Mouse (Mus musculus) neural tube, embryonic 14.5 days (tissue): ENCODE results near the gene Ace. TPM values are rescaled to one million over a fixed set of nuclear protein-coding genes. Genes with fewer than 3 reads are reported as not detected.

Source experiments
- ATAC-seq: fragments of 200-750 bp; cut with Nextera tagmentation; 2 replicates; pipeline ENCODE4 v1.8.0; 2017; ENCODE audit warnings: low read depth, mild to moderate bottlenecking, moderate TSS enrichment, moderate library complexity
- H3K27ac ChIP-seq: fragments of 300-500 bp; sonication (generic); 2 replicates; pipeline ENCODE4 v1.5.1; 2014; ENCODE audit warnings: low read depth, mild to moderate bottlenecking, control low read depth, low read length, moderate library complexity, mixed read lengths
- H3K27me3 ChIP-seq: fragments of 300-500 bp; sonication (generic); 2 replicates; pipeline ENCODE4 v1.6.1; 2014; ENCODE audit warnings: low read length; ENCODE audit not compliant: control insufficient read depth, insufficient read depth
- H3K36me3 ChIP-seq: fragments of 300-500 bp; sonication (generic); 2 replicates; pipeline ENCODE4 v1.6.1; 2014; ENCODE audit warnings: low read length, mixed read lengths; ENCODE audit not compliant: control insufficient read depth, insufficient read depth
- H3K4me1 ChIP-seq: fragments of 300-500 bp; sonication (generic); 2 replicates; pipeline ENCODE4 v1.6.1; 2014; ENCODE audit warnings: low read length; ENCODE audit not compliant: control insufficient read depth, insufficient read depth
- H3K4me2 ChIP-seq: fragments of 300-500 bp; sonication (generic); 2 replicates; pipeline ENCODE4 v1.6.1; 2014; ENCODE audit warnings: mild to moderate bottlenecking, low read depth, low read length, control low read depth
- H3K4me3 ChIP-seq: fragments of 300-500 bp; sonication (generic); 2 replicates; pipeline ENCODE4 v1.5.1; 2014; ENCODE audit warnings: low read depth, low read length, control low read depth, mixed read lengths
- H3K9ac ChIP-seq: fragments of 300-500 bp; sonication (generic); replicated peaks from 2 replicates; pipeline ENCODE4 v1.6.1; 2014; ENCODE audit warnings: low read depth, mild to moderate bottlenecking, control low read depth, low read length, mixed read lengths
- H3K9me3 ChIP-seq: fragments of 300-500 bp; sonication (generic); 2 replicates; pipeline ENCODE4 v1.6.1; 2016; ENCODE audit warnings: low read length; ENCODE audit not compliant: control insufficient read depth
- WGBS: fragments of 180-500 bp; shearing (Covaris S2); extraction: QIAGEN DNeasy Blood & Tissue Kit; methylation state at CpG from one replicate; pipeline ENCODE4 v1.1.7; 2014; 5-methylcytosine and 5-hydroxymethylcytosine counted together
- polyA plus RNA-seq: library from polyadenylated mRNA; unstranded; fragments of >200 nt; fragmentation: Nextera tagmentation; extraction: Ambion mirVana; gene quantifications from 2 replicates; pipeline ENCODE4 v1.2.1, GENCODE M21; 2014

Gene Ace
- polyA plus RNA-seq, 1 experiment from 2014 or later: 4.0 TPM

DNA sequence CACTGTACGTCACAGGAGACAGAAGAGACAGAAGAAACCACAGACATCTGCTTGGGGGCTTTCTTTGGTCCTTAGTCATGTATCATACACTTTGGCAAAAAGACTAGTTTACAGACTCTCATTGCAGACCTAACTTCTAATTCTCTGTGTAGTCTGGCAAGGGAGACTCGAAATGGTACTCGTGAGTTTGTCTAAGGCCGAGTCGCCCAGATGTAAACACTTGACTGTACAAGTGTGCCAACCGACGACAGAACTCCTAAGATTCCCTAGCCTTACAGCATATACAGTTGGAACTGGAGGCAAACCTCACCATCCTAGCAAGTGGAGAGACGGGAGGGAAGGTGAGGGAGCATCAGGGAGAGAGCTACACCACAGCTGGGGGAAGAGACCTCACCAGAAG, 34.0 kb upstream of the Ace start:
- Histone ChIP-seq H3K27me3 (no peaks in the 10 kb centered on the region), H3K9ac (no peak overlapping the region), H3K4me3 (no peak overlapping the region), H3K9me3 (no peaks in the 10 kb centered on the region), H3K4me2 (no peak overlapping the region), H3K4me1 (no peaks in the 10 kb centered on the region), H3K27ac (no peak overlapping the region), H3K36me3 (no peaks in the 10 kb centered on the region)
- ATAC-seq: no peak
- 91% methylated on average over 8 of the region's 8 CpGs for WGBS

- no peaks in the 10 kb centered on the region for H3K27me3 ChIP-seq
- no peaks in the 10 kb centered on the region for H3K9me3 ChIP-seq
- no peaks in the 10 kb centered on the region for H3K36me3 ChIP-seq
- H3K4me1 ChIP-seq: no peaks in the 10 kb centered on the region
- ATAC-seq: no peak
- no peak overlapping the region for H3K9ac ChIP-seq
- H3K4me2 ChIP-seq: no peak overlapping the region
- WGBS: 85% methylated on average over 5 of the region's 5 CpGs
- no peak overlapping the region for H3K4me3 ChIP-seq
- no peak overlapping the region for H3K27ac ChIP-seq
Observed at GRCm38 (mm10) chr11:105934303-105934711, 33.4 kb upstream of the Ace start.

GRCm38 (mm10) chr11:105934816-105935215, 32.9 kb upstream of the Ace start:
- Histone ChIP-seq H3K36me3 (no peaks in the 10 kb centered on the region), H3K4me3 (no peak overlapping the region), H3K9ac (no peak overlapping the region), H3K4me1 (no peaks in the 10 kb centered on the region), H3K27ac (no peak overlapping the region), H3K4me2 (no peak overlapping the region), H3K9me3 (no peaks in the 10 kb centered on the region), H3K27me3 (no peaks in the 10 kb centered on the region)
- ATAC-seq: no peak
- 44% methylated on average over 6 of the region's 6 CpGs for WGBS

- WGBS: 88% methylated on average over 8 of the region's 8 CpGs
- Histone ChIP-seq H3K4me2 (no peak overlapping the region), H3K4me3 (no peak overlapping the region), H3K9me3 (no peaks in the 10 kb centered on the region), H3K9ac (no peak overlapping the region), H3K27ac (no peak overlapping the region), H3K27me3 (no peaks in the 10 kb centered on the region), H3K36me3 (no peaks in the 10 kb centered on the region), H3K4me1 (no peaks in the 10 kb centered on the region)
- no peak for ATAC-seq
Observed at GRCm38 (mm10) chr11:105935496-105935895, 32.2 kb upstream of the Ace start.

DNA sequence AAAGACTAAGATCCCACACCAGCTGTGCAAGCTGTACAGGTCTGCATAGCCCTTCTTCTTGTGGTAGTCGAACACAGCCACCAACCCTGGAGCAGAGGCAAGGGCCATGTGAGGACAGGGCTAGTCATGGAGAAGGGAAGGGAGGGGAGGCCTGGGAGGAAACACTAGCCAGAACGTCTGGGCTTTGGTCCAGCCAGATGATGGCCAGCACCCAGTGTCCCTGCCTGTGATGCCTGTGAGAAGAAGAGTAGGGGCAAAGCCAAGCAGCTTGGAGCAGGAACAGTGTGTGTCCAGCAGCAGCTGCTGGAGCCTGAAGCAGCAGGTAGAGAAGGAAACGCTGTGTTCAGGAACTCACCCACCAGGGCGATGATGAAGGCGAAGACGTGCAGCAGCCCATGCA, 31.5 kb upstream of the Ace start:
- ATAC-seq: no peak
- 93% methylated on average over 6 of the region's 6 CpGs for WGBS
- Histone ChIP-seq H3K36me3 (no peaks in the 10 kb centered on the region), H3K4me3 (no peak overlapping the region), H3K4me1 (no peaks in the 10 kb centered on the region), H3K27ac (no peak overlapping the region), H3K27me3 (no peaks in the 10 kb centered on the region), H3K4me2 (no peak overlapping the region), H3K9me3 (no peaks in the 10 kb centered on the region), H3K9ac (no peak overlapping the region)

DNA sequence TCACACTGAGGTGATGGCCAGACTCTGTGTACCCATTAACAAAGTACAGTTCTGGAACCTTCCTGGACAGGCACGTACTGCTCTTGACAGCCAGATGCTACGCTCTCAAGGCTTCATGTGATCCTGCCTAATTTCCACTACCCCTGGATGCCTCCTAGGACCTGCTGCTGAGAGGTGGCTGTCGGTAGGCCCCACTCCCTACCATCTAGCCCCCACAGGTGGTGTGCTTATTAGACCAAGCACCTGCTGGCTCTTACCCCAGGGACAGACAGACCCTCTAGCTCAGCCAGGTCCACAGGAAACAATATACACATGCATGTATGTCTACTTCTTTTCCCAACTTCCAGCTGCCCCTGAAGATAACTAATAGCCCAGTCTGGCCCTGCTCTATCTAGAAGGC, 30.8 kb upstream of the Ace start:
- Histone ChIP-seq H3K4me3 (no peak overlapping the region), H3K9ac (no peak overlapping the region), H3K4me1 (no peaks in the 10 kb centered on the region), H3K27me3 (no peaks in the 10 kb centered on the region), H3K4me2 (no peak overlapping the region), H3K36me3 (no peaks in the 10 kb centered on the region), H3K27ac (no peak overlapping the region), H3K9me3 (no peaks in the 10 kb centered on the region)
- WGBS: 94% methylated on average over 3 of the region's 3 CpGs
- ATAC-seq: no peak

- Histone ChIP-seq H3K4me2 (no peak overlapping the region), H3K9ac (no peak overlapping the region), H3K27me3 (0 out of 2 replicates have a peak, but pooled peaks cover 3% of the 10 kb centered on the region), H3K9me3 (no peaks in the 10 kb centered on the region), H3K4me3 (no peak overlapping the region), H3K36me3 (no peaks in the 10 kb centered on the region), H3K4me1 (0 out of 2 replicates have a peak, but pooled peaks cover 4% of the 10 kb centered on the region), H3K27ac (no peak overlapping the region)
- no peak for ATAC-seq
- WGBS: 52% methylated on average over 9 of the region's 9 CpGs
Observed at GRCm38 (mm10) chr11:105938771-105939170, 29.0 kb upstream of the Ace start.

DNA sequence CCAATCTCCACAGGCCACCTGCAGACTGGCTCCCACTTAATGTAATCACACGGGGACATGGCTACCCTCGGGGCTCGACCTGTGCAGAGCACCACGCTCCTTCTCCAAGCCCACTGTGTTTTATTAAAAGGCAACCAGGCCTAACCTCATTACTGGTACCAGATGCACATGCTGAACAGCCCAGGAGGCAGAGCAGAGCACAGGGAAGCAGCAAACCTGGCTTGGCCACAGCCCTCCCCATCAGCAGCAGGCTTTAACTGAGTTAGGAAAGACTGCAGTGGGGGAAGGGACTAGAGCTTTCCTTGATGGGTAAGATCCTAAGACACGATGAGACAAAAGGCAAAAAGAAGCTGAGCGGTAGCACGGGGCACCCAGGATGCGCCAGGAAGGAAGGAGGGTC, 25.8 kb upstream of the Ace start:
- Histone ChIP-seq H3K27me3 (0 out of 2 replicates have a peak, but pooled peaks cover 3% of the 10 kb centered on the region), H3K9ac (no peak overlapping the region), H3K27ac (no peak overlapping the region), H3K4me1 (peaks cover 8% of the 10 kb centered on the region; the same call in 1 of the 2 replicates), H3K9me3 (no peaks in the 10 kb centered on the region), H3K4me2 (no peak overlapping the region), H3K36me3 (no peaks in the 10 kb centered on the region), H3K4me3 (no peak overlapping the region)
- ATAC-seq: no peak
- 72% methylated on average over 8 of the region's 8 CpGs for WGBS

- ATAC-seq: peak; percentile 72
- Histone ChIP-seq H3K4me3 (peak overlapping the region; percentile 61), H3K4me1 (peaks cover 8% of the 10 kb centered on the region; the same call in 1 of the 2 replicates), H3K9me3 (no peaks in the 10 kb centered on the region), H3K36me3 (no peaks in the 10 kb centered on the region), H3K9ac (peak overlapping the region; percentile 63), H3K27me3 (0 out of 2 replicates have a peak, but pooled peaks cover 3% of the 10 kb centered on the region), H3K4me2 (peak overlapping the region; percentile 84), H3K27ac (peak overlapping the region; percentile 22; the same call in 1 of the 2 replicates)
- 7% methylated on average over 35 of the region's 47 CpGs for WGBS
Observed at GRCm38 (mm10) chr11:105943133-105944102, 24.3 kb upstream of the Ace start.
